Mouse (Mus musculus) CH12.LX (cell line): Measurements from ENCODE around the gene Prkg1. TPM values are rescaled to one million over a fixed set of nuclear protein-coding genes. Genes with fewer than 3 reads are reported as not detected.

Experiments
- DNase-seq: peaks from one replicate; pipeline ENCODE4 v3.0.0-alpha.2; 2013; ENCODE audit errors: extremely low read depth
- H3K27ac ChIP-seq: 2 replicates; pipeline ENCODE4 v1.5.1; 2012; ENCODE audit warnings: low read depth, mild to moderate bottlenecking, control low read depth, moderate library complexity; ENCODE audit not compliant: insufficient read depth
- H3K27me3 ChIP-seq: replicated peaks from 2 replicates; pipeline ENCODE3; 2012; ENCODE audit warnings: inconsistent platforms
- H3K36me3 ChIP-seq, 2 experiments: replicated peaks in 1 of 2; 2 replicates each; pipeline versions ENCODE3 to v1.6.1; 2012; ENCODE audit warnings: inconsistent platforms in 1 of 2, low read length in 1 of 2, mild to moderate bottlenecking in 1 of 2, mixed read lengths in 1 of 2, moderate library complexity in 1 of 2; ENCODE audit not compliant: control insufficient read depth in 1 of 2, insufficient read depth in 1 of 2
- H3K4me1 ChIP-seq, 2 experiments: 2 replicates each; pipeline ENCODE4 v1.6.1; 2012; ENCODE audit warnings: inconsistent platforms in 1 of 2, moderate library complexity in 1 of 2; ENCODE audit not compliant: insufficient read depth in 2 of 2, control insufficient read depth in 1 of 2
- H3K4me2 ChIP-seq: 2 replicates; pipeline ENCODE4 v1.6.1; 2012; ENCODE audit warnings: low read depth, mild to moderate bottlenecking, control low read depth; ENCODE audit not compliant: poor library complexity, insufficient read depth, severe bottlenecking
- H3K4me3 ChIP-seq, 3 experiments: fragments of 150-350 bp in 1 of 3; sonication (generic) in 1 of 3; replicated peaks in 1 of 3; 2 replicates each; pipeline versions ENCODE3 to v1.5.1; 2011 to 2012; ENCODE audit warnings: low read depth in 2 of 3, low read length in 2 of 3, mild to moderate bottlenecking in 2 of 3, moderate library complexity in 2 of 3, control low read depth in 1 of 3, improper control_type of control experiment in 1 of 3, inconsistent platforms in 1 of 3, mixed read lengths in 1 of 3; ENCODE audit not compliant: poor library complexity in 1 of 3
- H3K79me2 ChIP-seq: replicated peaks from 2 replicates; pipeline ENCODE4 v1.6.1; 2012; ENCODE audit warnings: mild to moderate bottlenecking, moderate library complexity; ENCODE audit not compliant: control insufficient read depth, poor library complexity, insufficient read depth, severe bottlenecking; ENCODE audit errors: extremely low read depth
- H3K9ac ChIP-seq: 2 replicates; pipeline ENCODE4 v1.6.1; 2012; ENCODE audit warnings: low read depth, mild to moderate bottlenecking, control low read depth, moderate library complexity; ENCODE audit not compliant: insufficient read depth
- H3K9me3 ChIP-seq: replicated peaks from 2 replicates; pipeline ENCODE3; 2012; ENCODE audit warnings: low read length, inconsistent platforms, mixed read lengths
- BHLHE40 ChIP-seq: IDR thresholded peaks from 2 replicates; pipeline ENCODE4 v1.6.1; 2011; ENCODE audit warnings: mild to moderate bottlenecking, low read depth, low read length, improper control_type of control experiment
- CHD1 ChIP-seq: IDR thresholded peaks from 2 replicates; pipeline ENCODE4 v1.6.1; 2012; ENCODE audit warnings: low read depth, low read length, improper control_type of control experiment, inconsistent platforms
- CHD2 ChIP-seq: IDR thresholded peaks from 2 replicates; pipeline ENCODE4 v1.6.1; 2011; ENCODE audit warnings: low read length, improper control_type of control experiment
- CTCF ChIP-seq, 2 experiments: IDR thresholded peaks in 1 of 2; conservative IDR thresholded peaks in 1 of 2; 2 replicates each; pipeline ENCODE4 v1.5.1; 2011 to 2012; ENCODE audit warnings: low read depth in 2 of 2, low read length in 2 of 2, improper control_type of control experiment in 1 of 2, inconsistent platforms in 1 of 2, mild to moderate bottlenecking in 1 of 2, moderate library complexity in 1 of 2
- ELF1 ChIP-seq: IDR thresholded peaks from 2 replicates; pipeline ENCODE4 v1.6.1; 2014; ENCODE audit warnings: low read depth, mild to moderate bottlenecking, inconsistent platforms, low read length, improper control_type of control experiment
- ETS1 ChIP-seq: conservative IDR thresholded peaks from 2 replicates; pipeline ENCODE4 v1.6.1; 2012; ENCODE audit warnings: low read depth, mild to moderate bottlenecking, inconsistent platforms, low read length, improper control_type of control experiment, moderate library complexity
- GABPA ChIP-seq: IDR thresholded peaks from 2 replicates; pipeline ENCODE4 v1.6.1; 2012; ENCODE audit warnings: low read depth, low read length, improper control_type of control experiment, inconsistent platforms; ENCODE audit not compliant: insufficient replicate concordance
- HCFC1 ChIP-seq: IDR thresholded peaks from 2 replicates; pipeline ENCODE4 v1.6.1; 2012; ENCODE audit warnings: low read depth, mild to moderate bottlenecking, inconsistent platforms, low read length, improper control_type of control experiment
- IRF4 ChIP-seq: IDR thresholded peaks from 2 replicates; pipeline ENCODE4 v1.6.1; 2014; ENCODE audit warnings: low read depth, mild to moderate bottlenecking, inconsistent platforms, low read length, improper control_type of control experiment
- JUND ChIP-seq: conservative IDR thresholded peaks from 2 replicates; pipeline ENCODE4 v1.6.1; 2011; ENCODE audit warnings: low read depth, low read length, improper control_type of control experiment
- KAT2A ChIP-seq: IDR thresholded peaks from 2 replicates; pipeline ENCODE4 v1.6.1; 2012; ENCODE audit warnings: low read length, improper control_type of control experiment, inconsistent platforms; ENCODE audit not compliant: insufficient replicate concordance
- MAFK ChIP-seq: IDR thresholded peaks from 2 replicates; pipeline ENCODE4 v1.6.1; 2011; ENCODE audit warnings: low read length, improper control_type of control experiment; ENCODE audit not compliant: insufficient replicate concordance
- MAX ChIP-seq: IDR thresholded peaks from 2 replicates; pipeline ENCODE4 v1.6.1; 2011; ENCODE audit warnings: low read length, improper control_type of control experiment
- MEF2A ChIP-seq: IDR thresholded peaks from 2 replicates; pipeline ENCODE4 v1.6.1; 2014; ENCODE audit warnings: low read depth, mild to moderate bottlenecking, inconsistent platforms, low read length, improper control_type of control experiment, borderline replicate concordance
- MXI1 ChIP-seq: IDR thresholded peaks from 2 replicates; pipeline ENCODE4 v1.6.1; 2011; ENCODE audit warnings: mild to moderate bottlenecking, low read depth, low read length, improper control_type of control experiment
- NELFE ChIP-seq: IDR thresholded peaks from 2 replicates; pipeline ENCODE4 v1.6.1; 2011; ENCODE audit warnings: low read depth, low read length, improper control_type of control experiment
- NRF1 ChIP-seq: IDR thresholded peaks from 2 replicates; pipeline ENCODE4 v1.6.1; 2014; ENCODE audit warnings: low read depth, mild to moderate bottlenecking, inconsistent platforms, low read length, improper control_type of control experiment, moderate library complexity
- PAX5 ChIP-seq: IDR thresholded peaks from 2 replicates; pipeline ENCODE4 v1.6.1; 2012; ENCODE audit warnings: low read length, inconsistent platforms, mixed read lengths
- POLR2A ChIP-seq: IDR thresholded peaks from 2 replicates; pipeline ENCODE4 v1.6.1; 2011; ENCODE audit warnings: low read depth, mild to moderate bottlenecking, improper control_type of control experiment, low read length
- POLR2AphosphoS2 ChIP-seq: IDR thresholded peaks from 2 replicates; pipeline ENCODE4 v1.6.1; 2011; ENCODE audit warnings: low read depth, low read length, improper control_type of control experiment
- SIN3A ChIP-seq: IDR thresholded peaks from 2 replicates; pipeline ENCODE4 v1.6.1; 2012; ENCODE audit warnings: low read length, improper control_type of control experiment, inconsistent platforms
- SMC3 ChIP-seq: IDR thresholded peaks from 2 replicates; pipeline ENCODE4 v1.6.1; 2011; ENCODE audit warnings: low read depth, low read length, improper control_type of control experiment
- TBP ChIP-seq: conservative IDR thresholded peaks from 2 replicates; pipeline ENCODE4 v1.6.1; 2011; ENCODE audit warnings: low read depth, low read length, improper control_type of control experiment
- UBTF ChIP-seq: IDR thresholded peaks from 2 replicates; pipeline ENCODE4 v1.6.1; 2012; ENCODE audit warnings: low read depth, mild to moderate bottlenecking, inconsistent platforms, low read length, improper control_type of control experiment, moderate library complexity
- USF1 ChIP-seq: IDR thresholded peaks from 2 replicates; pipeline ENCODE4 v1.6.1; 2014; ENCODE audit warnings: low read depth, mild to moderate bottlenecking, inconsistent platforms, low read length, improper control_type of control experiment
- ZC3H11A ChIP-seq: IDR thresholded peaks from 2 replicates; pipeline ENCODE4 v1.6.1; 2012; ENCODE audit warnings: low read depth, mild to moderate bottlenecking, inconsistent platforms, low read length, improper control_type of control experiment
- ZKSCAN1 ChIP-seq: IDR thresholded peaks from 2 replicates; pipeline ENCODE4 v1.6.1; 2012; ENCODE audit warnings: low read depth, inconsistent platforms, low read length, improper control_type of control experiment, borderline replicate concordance
- ZMIZ1 ChIP-seq: IDR thresholded peaks from 2 replicates; pipeline ENCODE4 v1.6.1; 2012; ENCODE audit warnings: low read depth, mild to moderate bottlenecking, inconsistent platforms, low read length, improper control_type of control experiment
- ZNF384 ChIP-seq: IDR thresholded peaks from 2 replicates; pipeline ENCODE4 v1.6.1; 2012; ENCODE audit warnings: low read depth, low read length, improper control_type of control experiment, inconsistent platforms
- dilution Hi-C: fragments of 300-500 bp; cut with MboI; formaldehyde crosslinking; loops from 2 replicates; pipeline ENCODE4 v1.14.3; 2020; ENCODE audit warnings: low sequenced_read_pairs; ENCODE audit not compliant: extremely low pct_unique_long_range_greater_than_20kb, extremely low pct_ligation_motif_present
- in situ Hi-C: fragments of 300-500 bp; cut with MboI; formaldehyde crosslinking; loops from 3 replicates; pipeline ENCODE4 v1.14.3; 2019; ENCODE audit warnings: low sequenced_read_pairs, low pct_ligation_motif_present, low pct_unique_long_range_greater_than_20kb, mixed read lengths
- polyA plus RNA-seq: library from polyadenylated mRNA; unstranded; fragments of >175 nt; gene quantifications from 2 replicates; pipeline ENCODE4 v1.2.1, GENCODE M21; 2012; ENCODE audit warnings: low read depth; ENCODE audit not compliant: insufficient read length
- total RNA-seq, 2 experiments: library from RNA; depleted of rRNA; stranded (reverse); fragments of 300-350 nt in 1 of 2; fragments of >200 nt in 1 of 2; gene quantifications; 2 replicates each; pipeline ENCODE4 v1.2.3; 2012 to 2014

Prkg1 gene
- total and polyA plus RNA-seq, 3 experiments, result not detected

DNA sequence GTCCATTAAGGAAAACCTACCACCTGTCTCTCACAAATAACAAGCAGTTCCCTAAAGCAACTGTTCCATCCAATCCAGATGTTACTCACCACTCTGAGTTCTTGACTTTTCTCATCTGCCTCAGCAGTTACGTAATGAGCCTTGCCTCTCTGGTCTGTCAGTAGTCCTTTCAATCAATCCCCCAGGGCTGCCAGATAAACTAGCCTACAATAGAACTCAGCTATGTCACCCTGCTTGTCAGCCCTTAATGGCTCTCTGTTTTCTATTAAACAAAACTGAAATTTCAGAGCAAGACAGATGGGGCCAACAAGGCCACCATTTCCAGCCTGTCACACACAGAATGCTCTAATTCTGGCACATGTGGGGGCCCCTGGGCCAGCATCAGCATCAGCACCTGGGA is 293.1 kb downstream of the Prkg1 start:
- Histone ChIP-seq H3K27ac (no peak overlapping the region), H3K4me2 (no peak overlapping the region), H3K36me3 (no peaks in the 10 kb centered on the region), H3K9ac (no peak overlapping the region), H3K4me1 (no peaks in the 10 kb centered on the region), H3K79me2 (no peaks in the 10 kb centered on the region), H3K9me3 (no peaks in the 10 kb centered on the region), H3K4me3 (no peak overlapping the region), H3K27me3 (no peaks in the 10 kb centered on the region)
- dilution Hi-C loops, result no loop called here
- no peak for TF ChIP-seq ZNF384
- TF ChIP-seq ETS1, result no peak
- TF ChIP-seq IRF4, result no peak
- TF ChIP-seq JUND, result no peak
- TF ChIP-seq CHD1, result no peak
- TF ChIP-seq TBP, result no peak
- no peak for TF ChIP-seq NELFE
- TF ChIP-seq ELF1, result no peak
- no peak for TF ChIP-seq ZMIZ1
- no peak for TF ChIP-seq SMC3
- no peak for TF ChIP-seq PAX5
- TF ChIP-seq USF1, result no peak
- DNase-seq, result no peak
- in situ Hi-C loops, result no loop called here

DNA sequence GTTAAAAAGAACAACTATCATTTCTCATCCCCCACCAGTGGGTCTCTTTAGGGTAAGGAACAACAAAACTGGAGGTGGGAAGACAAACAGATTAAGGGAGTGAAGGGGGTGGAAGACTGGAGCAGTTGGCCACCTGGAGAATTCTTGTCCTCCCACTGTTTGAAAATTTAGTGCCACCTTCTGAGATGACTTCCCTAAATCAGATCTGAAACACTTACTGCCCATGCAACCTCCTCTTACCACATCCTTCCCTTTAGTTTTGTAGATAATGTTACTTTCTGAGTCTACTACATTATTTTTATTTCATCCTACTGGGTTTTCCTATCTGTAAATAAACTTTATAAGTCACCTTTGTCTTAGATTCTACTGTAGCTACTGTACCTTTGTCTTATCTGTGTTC is 304.6 kb downstream of the Prkg1 start:
- Histone ChIP-seq H3K36me3 (no peaks in the 10 kb centered on the region), H3K79me2 (no peaks in the 10 kb centered on the region), H3K4me2 (no peak overlapping the region), H3K4me3 (no peak overlapping the region), H3K27ac (no peak overlapping the region), H3K4me1 (no peaks in the 10 kb centered on the region), H3K27me3 (no peaks in the 10 kb centered on the region), H3K9me3 (no peaks in the 10 kb centered on the region), H3K9ac (no peak overlapping the region)
- in situ Hi-C loops (no loop called here), dilution Hi-C loops (no loop called here)
- DNase-seq, result no peak
- no peak for TF ChIP-seq ZC3H11A
- no peak for TF ChIP-seq NRF1
- no peak for TF ChIP-seq MAFK

DNA sequence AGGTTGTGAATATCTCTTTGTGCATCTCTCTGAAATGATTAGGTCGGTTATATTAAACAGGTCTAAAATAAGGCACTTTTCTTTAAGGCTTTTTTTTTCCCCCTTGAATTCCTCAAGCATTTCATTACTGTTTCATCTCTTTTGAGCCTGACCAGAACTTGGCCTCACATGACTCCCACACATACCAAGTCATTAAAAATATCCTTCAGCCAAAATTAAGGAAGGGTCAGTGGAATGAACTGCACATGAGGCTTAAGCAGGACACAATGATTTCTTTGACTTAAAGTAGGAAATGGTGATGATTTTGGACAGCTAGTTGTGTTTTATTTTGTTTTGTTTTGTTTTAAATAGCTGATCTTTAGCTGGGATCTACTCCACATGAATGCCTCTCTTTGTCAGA is 320.7 kb downstream of the Prkg1 start:
- Histone ChIP-seq H3K4me2 (no peak overlapping the region), H3K9ac (no peak overlapping the region), H3K4me3 (no peak overlapping the region), H3K27me3 (no peaks in the 10 kb centered on the region), H3K36me3 (no peaks in the 10 kb centered on the region), H3K9me3 (no peaks in the 10 kb centered on the region), H3K79me2 (no peaks in the 10 kb centered on the region), H3K4me1 (no peaks in the 10 kb centered on the region), H3K27ac (no peak overlapping the region)
- dilution Hi-C loops (no loop called here), in situ Hi-C loops (no loop called here)
- no peak for DNase-seq
- TF ChIP-seq CHD1 (no peak), BHLHE40 (no peak), SIN3A (no peak), MXI1 (no peak), MAX (no peak), KAT2A (no peak), SMC3 (no peak), PAX5 (no peak), POLR2A (no peak), ELF1 (no peak), CTCF (conservative IDR thresholded peaks at IDR 0.05 in 1 of 2, IDR thresholded peaks at IDR 0.05 in 1 of 2; ENCODE audit: low read depth in 2 of 2, low read length in 2 of 2) (no peak), UBTF (no peak), POLR2AphosphoS2 (no peak), ZKSCAN1 (no peak), GABPA (no peak), MEF2A (no peak), CHD2 (no peak), HCFC1 (no peak), USF1 (no peak)
